Mouse (Mus musculus) B cell, adult 67 days (primary cell): Measurements from ENCODE around the gene Vmn1r24. TPM values are rescaled to one million over a fixed set of nuclear protein-coding genes. Genes with fewer than 3 reads are reported as not detected.

ENCODE experiments used
- total RNA-seq, 2 experiments: library from RNA; stranded (reverse); gene quantifications; 4 replicates each; pipeline ENCODE4 v1.2.4; 2023

The Vmn1r24 gene
- not detected for total RNA-seq

GRCm38 (mm10) chr6:57961403-57961802 is at the start of gene Vmn1r24:
Gene Vmn1r24, minus strand, starts transcription at chr6:57961503.

GRCm38 (mm10) chr6:57980710-57981109 is 19.4 kb upstream of the Vmn1r24 start, which contains the start of gene Vmn1r25:
Gene Vmn1r25, minus strand, starts transcription at chr6:57980810.

GRCm38 (mm10) chr6:57926738-57927137 is 34.6 kb downstream of the Vmn1r24 start, which contains the start of gene Vmn1r23:
Gene Vmn1r23, minus strand, starts transcription at chr6:57926838.

GRCm38 (mm10) chr6:57907928-57908327 is 53.4 kb downstream of the Vmn1r24 start, which contains the start of gene Vmn1r22:
Gene Vmn1r22, minus strand, starts transcription at chr6:57908028.

Other genes starting within 250 kb of the Vmn1r24 start
- gene Vopp1, start 136.3 kb downstream of the Vmn1r24 start, total RNA-seq = 10 to 100 TPM; 15.2 to 19.6 TPM
- gene Vmn1r21, start 111.2 kb downstream of the Vmn1r24 start, total RNA-seq = not detected
- not detected for gene Vmn1r22, start 53.5 kb downstream of the Vmn1r24 start, total RNA-seq
- not detected for gene Vmn1r23, start 34.7 kb downstream of the Vmn1r24 start, total RNA-seq
- not detected for gene Vmn1r25, start 19.3 kb upstream of the Vmn1r24 start, total RNA-seq
- not detected for gene Vmn1r26, start 53.7 kb upstream of the Vmn1r24 start, total RNA-seq